Mouse (Mus musculus) stomach, embryonic 14.5 days (tissue): ENCODE results near the gene Arhgap28. TPM values are rescaled to one million over a fixed set of nuclear protein-coding genes. Genes with fewer than 3 reads are reported as not detected.
A peak's percentile ranks its signal among the peaks of the same experiment; 100 is the strongest.

Source experiments
- ATAC-seq: fragments of 200-750 bp; cut with Nextera tagmentation; 2 replicates; pipeline ENCODE4 v1.8.0; 2017; ENCODE audit warnings: low read depth, moderate TSS enrichment; ENCODE audit not compliant: insufficient number of reproducible peaks, insufficient read depth, low FRiP score
- H3K27ac ChIP-seq: fragments of 300-500 bp; sonication (generic); 2 replicates; pipeline ENCODE4 v1.5.1; 2014; ENCODE audit warnings: mild to moderate bottlenecking, low read length, moderate library complexity, mixed read lengths
- H3K27me3 ChIP-seq: fragments of 300-500 bp; sonication (generic); 2 replicates; pipeline ENCODE4 v1.6.1; 2014; ENCODE audit warnings: low read length, control low read depth, mixed read lengths; ENCODE audit not compliant: control insufficient read depth, insufficient read depth
- H3K36me3 ChIP-seq: fragments of 300-500 bp; sonication (generic); 2 replicates; pipeline ENCODE4 v1.6.1; 2014; ENCODE audit warnings: mild to moderate bottlenecking, control low read depth, low read length, moderate library complexity, mixed read lengths; ENCODE audit not compliant: control insufficient read depth, insufficient read depth
- H3K4me1 ChIP-seq: fragments of 300-500 bp; sonication (generic); 2 replicates; pipeline ENCODE4 v1.6.1; 2014; ENCODE audit warnings: low read length, control low read depth, mixed read lengths; ENCODE audit not compliant: control insufficient read depth, insufficient read depth
- H3K4me2 ChIP-seq: fragments of 300-500 bp; sonication (generic); replicated peaks from 2 replicates; pipeline ENCODE4 v1.6.1; 2014; ENCODE audit warnings: low read depth, low read length, control low read depth
- H3K4me3 ChIP-seq: fragments of 300-500 bp; sonication (generic); 2 replicates; pipeline ENCODE4 v1.5.1; 2014; ENCODE audit warnings: low read depth, low read length, control low read depth
- H3K9ac ChIP-seq: fragments of 300-500 bp; sonication (generic); replicated peaks from 2 replicates; pipeline ENCODE4 v1.6.1; 2014; ENCODE audit warnings: low read depth, mild to moderate bottlenecking, control low read depth, low read length, moderate library complexity, mixed read lengths
- H3K9me3 ChIP-seq: fragments of 300-500 bp; sonication (generic); 2 replicates; pipeline ENCODE4 v1.6.1; 2016; ENCODE audit warnings: low read depth, low read length, control low read depth; ENCODE audit not compliant: control insufficient read depth
- WGBS: fragments of 180-500 bp; shearing (Covaris S2); extraction: QIAGEN DNeasy Blood & Tissue Kit; methylation state at CpG from one replicate; pipeline ENCODE4 v1.1.7; 2014; 5-methylcytosine and 5-hydroxymethylcytosine counted together
- polyA plus RNA-seq: library from polyadenylated mRNA; unstranded; fragments of >200 nt; fragmentation: Nextera tagmentation; extraction: Ambion mirVana; gene quantifications from 2 replicates; pipeline ENCODE4 v1.2.1, GENCODE M21; 2014

The Arhgap28 gene
- 43.3 and 45.3 TPM in 2 replicates for polyA plus RNA-seq

GRCm38 (mm10) chr17:68003741-68004560, at the start of gene Arhgap28:
Arhgap28 (minus strand) TSS chr17:68004120.
- H3K9ac ChIP-seq = peak within 1 kb of the TSS; percentile 73
- peak within 1 kb of the TSS; percentile 62 for H3K4me2 ChIP-seq
- no peaks in the 10 kb centered on the region for H3K9me3 ChIP-seq
- peak within 1 kb of the TSS; percentile 98 for H3K27ac ChIP-seq
- peak; percentile 93 for ATAC-seq
- peak within 1 kb of the TSS; percentile 72 for H3K4me3 ChIP-seq
- WGBS = 1% methylated on average over 64 of the region's 65 CpGs
- no peaks in the 10 kb centered on the region for H3K27me3 ChIP-seq
- H3K36me3 ChIP-seq = no peaks in the 10 kb centered on the region
- H3K4me1 ChIP-seq = peaks cover 28% of the 10 kb centered on the region

- no peaks in the 10 kb centered on the region for H3K9me3 ChIP-seq
- H3K27ac ChIP-seq = no peak overlapping the region; the same call in 1 of the 2 replicates
- H3K4me1 ChIP-seq = peaks cover 5% of the 10 kb centered on the region; the same call in 1 of the 2 replicates
- H3K4me3 ChIP-seq = no peak overlapping the region
- H3K27me3 ChIP-seq = no peaks in the 10 kb centered on the region
- WGBS = 66% methylated on average over 7 of the region's 7 CpGs
- no peak for ATAC-seq
- H3K4me2 ChIP-seq = no peak overlapping the region
- no peaks in the 10 kb centered on the region for H3K36me3 ChIP-seq
- no peak overlapping the region for H3K9ac ChIP-seq
Measured at GRCm38 (mm10) chr17:68046341-68046675, 42.4 kb upstream of the Arhgap28 start.

GRCm38 (mm10) chr17:68045655-68046340, 41.9 kb upstream of the Arhgap28 start:
- Histone ChIP-seq H3K9ac (no peak overlapping the region), H3K36me3 (no peaks in the 10 kb centered on the region), H3K9me3 (no peaks in the 10 kb centered on the region), H3K27ac (peak overlapping the region; percentile 2; the same call in 1 of the 2 replicates), H3K27me3 (no peaks in the 10 kb centered on the region), H3K4me2 (no peak overlapping the region), H3K4me3 (no peak overlapping the region), H3K4me1 (peaks cover 5% of the 10 kb centered on the region; the same call in 1 of the 2 replicates)
- no peak for ATAC-seq
- 47% methylated on average over 8 of the region's 8 CpGs for WGBS

- Histone ChIP-seq H3K27ac (no peak overlapping the region), H3K9ac (no peak overlapping the region), H3K27me3 (no peaks in the 10 kb centered on the region), H3K4me1 (peaks cover 5% of the 10 kb centered on the region; the same call in 1 of the 2 replicates), H3K9me3 (no peaks in the 10 kb centered on the region), H3K36me3 (no peaks in the 10 kb centered on the region), H3K4me2 (no peak overlapping the region), H3K4me3 (no peak overlapping the region)
- 96% methylated on average over 4 of the region's 4 CpGs for WGBS
- no peak for ATAC-seq
Measured at GRCm38 (mm10) chr17:68042377-68042776, 38.5 kb upstream of the Arhgap28 start.

GRCm38 (mm10) chr17:68037011-68037410, 33.1 kb upstream of the Arhgap28 start:
- H3K4me3 ChIP-seq = no peak overlapping the region
- no peaks in the 10 kb centered on the region for H3K36me3 ChIP-seq
- no peaks in the 10 kb centered on the region for H3K4me1 ChIP-seq
- H3K9ac ChIP-seq = no peak overlapping the region
- H3K27me3 ChIP-seq = no peaks in the 10 kb centered on the region
- WGBS = 11% methylated on average over 1 of the region's 1 CpGs
- ATAC-seq = no peak
- no peaks in the 10 kb centered on the region for H3K9me3 ChIP-seq
- H3K27ac ChIP-seq = no peak overlapping the region
- H3K4me2 ChIP-seq = no peak overlapping the region

GRCm38 (mm10) chr17:68029495-68029894, 25.6 kb upstream of the Arhgap28 start:
- 86% methylated on average over 5 of the region's 5 CpGs for WGBS
- H3K9me3 ChIP-seq = no peaks in the 10 kb centered on the region
- H3K4me2 ChIP-seq = no peak overlapping the region
- no peaks in the 10 kb centered on the region for H3K36me3 ChIP-seq
- H3K9ac ChIP-seq = no peak overlapping the region
- no peak overlapping the region for H3K27ac ChIP-seq
- ATAC-seq = no peak
- H3K4me3 ChIP-seq = no peak overlapping the region
- no peaks in the 10 kb centered on the region for H3K4me1 ChIP-seq
- no peaks in the 10 kb centered on the region for H3K27me3 ChIP-seq

DNA sequence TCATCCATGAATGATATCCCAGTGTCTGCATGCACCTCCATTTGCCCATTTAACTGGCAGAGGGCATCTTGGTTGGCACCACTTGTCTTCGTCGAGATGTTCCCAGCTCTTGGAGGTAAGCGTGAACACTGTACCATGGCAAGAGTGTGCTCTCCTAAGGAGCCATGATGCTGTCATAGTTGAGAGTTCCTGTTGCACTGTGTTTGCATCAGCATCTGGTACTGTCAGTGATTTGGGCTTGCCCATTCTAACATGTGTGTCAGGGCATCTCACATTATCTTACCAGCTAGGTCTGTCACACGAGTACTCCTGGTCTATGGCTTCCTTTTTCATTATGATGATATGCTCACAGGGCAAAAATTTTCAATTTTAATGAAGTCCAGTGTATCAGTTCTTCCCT, 24.6 kb upstream of the Arhgap28 start:
- H3K36me3 ChIP-seq = no peaks in the 10 kb centered on the region; the same call in 1 of the 2 replicates
- H3K4me2 ChIP-seq = no peak overlapping the region
- no peak overlapping the region for H3K4me3 ChIP-seq
- H3K4me1 ChIP-seq = no peaks in the 10 kb centered on the region
- H3K27ac ChIP-seq = no peak overlapping the region
- H3K9me3 ChIP-seq = no peaks in the 10 kb centered on the region
- 94% methylated on average over 4 of the region's 4 CpGs for WGBS
- H3K9ac ChIP-seq = no peak overlapping the region
- no peak for ATAC-seq
- no peaks in the 10 kb centered on the region for H3K27me3 ChIP-seq

GRCm38 (mm10) chr17:68024327-68024726, 20.4 kb upstream of the Arhgap28 start:
- no peaks in the 10 kb centered on the region; the same call in 1 of the 2 replicates for H3K36me3 ChIP-seq
- ATAC-seq = no peak

More at GRCm38 (mm10) chr17:68024327-68024726, 20.4 kb upstream of the Arhgap28 start:
- H3K4me1 ChIP-seq = 0 out of 2 replicates have a peak, but pooled peaks cover 4% of the 10 kb centered on the region
- no peak overlapping the region for H3K9ac ChIP-seq
- no peak overlapping the region for H3K4me2 ChIP-seq
- no peak overlapping the region for H3K4me3 ChIP-seq
- H3K27me3 ChIP-seq = no peaks in the 10 kb centered on the region
- WGBS = 65% methylated on average over 7 of the region's 7 CpGs
- H3K9me3 ChIP-seq = no peaks in the 10 kb centered on the region
- no peak overlapping the region for H3K27ac ChIP-seq
